In genomic region chr6:125597716-125598115, GRCm38 (mm10) we compare ENCODE assay signal across 27 mouse cellular contexts. TPM values are rescaled to one million over a fixed set of nuclear protein-coding genes. Genes with fewer than 3 reads are reported as not detected.
DNase-seq lines count a peak whose midpoint lies in the region; ATAC-seq and TF ChIP-seq lines count a peak whose summit lies in the region.
"Had no signal": no experiment of that assay in that cellular context is flagged by ENCODE, and none has a peak within 500 bp of the region (broad histone marks: within the 10 kb centered on the region; RNA-seq: fewer than 3 reads in every experiment).

No protein-coding gene starts in this region.

- no peak for TF ChIP-seq EP300 in lung, postnatal 0 days (IDR thresholded peaks at IDR 0.05)

- no peak overlapping the region for H3K4me3 ChIP-seq in gastrocnemius, adult 2 months
- H3K4me3 ChIP-seq in hindbrain, embryonic 10.5 days, result no peak overlapping the region
- no peak overlapping the region for H3K4me3 ChIP-seq in hindbrain, embryonic 16.5 days (ENCODE audit: low read length)
- H3K4me3 ChIP-seq in lung, embryonic 15.5 days, result no peak overlapping the region
- H3K4me3 ChIP-seq in lung, postnatal 0 days (ENCODE audit: low read depth, low read length), result no peak overlapping the region
- H3K4me3 ChIP-seq: embryonic facial prominence, embryonic 12.5 days; embryonic facial prominence, embryonic 15.5 days; forebrain, embryonic 12.5 days; forebrain, embryonic 15.5 days; heart, adult 2 months; heart, embryonic 12.5 days; heart, embryonic 15.5 days; hindbrain, embryonic 12.5 days; hindbrain, embryonic 15.5 days; intestine, embryonic 15.5 days had no signal

- no peak overlapping the region for H3K9ac ChIP-seq in hindbrain, embryonic 16.5 days (ENCODE audit: low read depth, low read length)
- no peak overlapping the region for H3K9ac ChIP-seq in lung, embryonic 15.5 days
- H3K9ac ChIP-seq in lung, postnatal 0 days (replicated peaks; ENCODE audit: low read depth), result no peak overlapping the region
- H3K9ac ChIP-seq: embryonic facial prominence, embryonic 12.5 days; embryonic facial prominence, embryonic 15.5 days; forebrain, embryonic 12.5 days; forebrain, embryonic 15.5 days; heart, embryonic 12.5 days; heart, embryonic 15.5 days; hindbrain, embryonic 12.5 days; hindbrain, embryonic 15.5 days; intestine, embryonic 15.5 days had no signal

- peaks cover 32% of the 10 kb centered on the region for H3K27me3 ChIP-seq in hindbrain, embryonic 10.5 days (ENCODE audit: insufficient read depth, poor library complexity, severe bottlenecking)
- H3K27me3 ChIP-seq in hindbrain, embryonic 16.5 days (replicated peaks; ENCODE audit: control insufficient read depth, insufficient read depth, low read length), result no peaks in the 10 kb centered on the region
- 0 out of 2 replicates have a peak, but pooled peaks cover 4% of the 10 kb centered on the region for H3K27me3 ChIP-seq in lung, embryonic 15.5 days
- H3K27me3 ChIP-seq in lung, postnatal 0 days (replicated peaks; ENCODE audit: insufficient read depth, low read length), result no peaks in the 10 kb centered on the region
- H3K27me3 ChIP-seq: embryonic facial prominence, embryonic 12.5 days; embryonic facial prominence, embryonic 15.5 days; forebrain, embryonic 15.5 days; hindbrain, embryonic 15.5 days; intestine, embryonic 15.5 days; Patski had no signal

- WGBS in hindbrain, embryonic 10.5 days, result 80% methylated on average over 4 of the region's 4 CpGs
- WGBS in hindbrain, embryonic 16.5 days, result 58% methylated on average over 4 of the region's 4 CpGs
- WGBS in lung, embryonic 15.5 days, result 69% methylated on average over 4 of the region's 4 CpGs
- WGBS in lung, postnatal 0 days, result 80% methylated on average over 4 of the region's 4 CpGs

- TF ChIP-seq CTCF in gastrocnemius, adult 2 months (IDR thresholded peaks at IDR 0.05), result no peak
- TF ChIP-seq CTCF in lung, postnatal 0 days (IDR thresholded peaks at IDR 0.05), result no peak

- H3K36me3 ChIP-seq in hindbrain, embryonic 10.5 days, result no peaks in the 10 kb centered on the region
- no peaks in the 10 kb centered on the region for H3K36me3 ChIP-seq in hindbrain, embryonic 16.5 days (ENCODE audit: control insufficient read depth, insufficient read depth, low read length)
- no peaks in the 10 kb centered on the region for H3K36me3 ChIP-seq in lung, embryonic 15.5 days
- no peaks in the 10 kb centered on the region for H3K36me3 ChIP-seq in lung, postnatal 0 days (ENCODE audit: insufficient read depth, low read length)
- H3K36me3 ChIP-seq: embryonic facial prominence, embryonic 12.5 days; embryonic facial prominence, embryonic 15.5 days; forebrain, embryonic 12.5 days; forebrain, embryonic 15.5 days; G1E; heart, embryonic 12.5 days; heart, embryonic 15.5 days; hindbrain, embryonic 12.5 days; hindbrain, embryonic 15.5 days; intestine, embryonic 15.5 days had no signal

- no peak for ATAC-seq in hindbrain, embryonic 16.5 days
- ATAC-seq in lung, embryonic 15.5 days (ENCODE audit: borderline replicate concordance, extremely low read depth, low FRiP score, low TSS enrichment), result no peak
- no peak for ATAC-seq in lung, postnatal 0 days
- ATAC-seq: forebrain, embryonic 15.5 days; intestine, embryonic 15.5 days; Patski had no signal

- H3K4me2 ChIP-seq in hindbrain, embryonic 16.5 days (ENCODE audit: low read length), result no peak overlapping the region
- no peak overlapping the region for H3K4me2 ChIP-seq in lung, embryonic 15.5 days
- no peak overlapping the region for H3K4me2 ChIP-seq in lung, postnatal 0 days (replicated peaks; ENCODE audit: low read depth, low read length)
- H3K4me2 ChIP-seq: embryonic facial prominence, embryonic 12.5 days; embryonic facial prominence, embryonic 15.5 days; forebrain, embryonic 12.5 days; forebrain, embryonic 15.5 days; heart, embryonic 12.5 days; heart, embryonic 15.5 days; hindbrain, embryonic 12.5 days; hindbrain, embryonic 15.5 days; intestine, embryonic 15.5 days had no signal

- DNase-seq in gastrocnemius, adult 2 months, result no peak
- DNase-seq in gastrocnemius, postnatal 4 days (ENCODE audit: low spot score in 2 of 2), result no peak
- no peak for DNase-seq in hindbrain, embryonic 10.5 days (ENCODE audit: low spot score)
- no peak for DNase-seq in lung, postnatal 0 days (ENCODE audit: low spot score)
- no peak for DNase-seq in right cerebral cortex, adult 18-20 months
- DNase-seq: adrenal gland, postnatal 10 days; B cell, adult 2 months; cerebellum, adult 18-20 months; cerebellum, adult 9-10 months; cerebellum, postnatal 14 days; gastrocnemius, postnatal 14 days; heart, postnatal 36 days had no signal

- no peaks in the 10 kb centered on the region for H3K9me3 ChIP-seq in hindbrain, embryonic 10.5 days
- no peaks in the 10 kb centered on the region for H3K9me3 ChIP-seq in hindbrain, embryonic 16.5 days (ENCODE audit: control insufficient read depth, low read length)
- H3K9me3 ChIP-seq in lung, embryonic 15.5 days, result no peaks in the 10 kb centered on the region
- no peaks in the 10 kb centered on the region for H3K9me3 ChIP-seq in lung, postnatal 0 days (ENCODE audit: low read length)
- H3K9me3 ChIP-seq: embryonic facial prominence, embryonic 12.5 days; embryonic facial prominence, embryonic 15.5 days; forebrain, embryonic 12.5 days; forebrain, embryonic 15.5 days; heart, embryonic 12.5 days; heart, embryonic 15.5 days; hindbrain, embryonic 12.5 days; hindbrain, embryonic 15.5 days; intestine, embryonic 15.5 days had no signal

- H3K4me1 ChIP-seq in hindbrain, embryonic 10.5 days (replicated peaks), result peaks cover 29% of the 10 kb centered on the region
- no peaks in the 10 kb centered on the region; the same call in 1 of the 2 replicates for H3K4me1 ChIP-seq in hindbrain, embryonic 16.5 days (ENCODE audit: control insufficient read depth, insufficient read depth, low read depth, low read length)
- peaks cover 7% of the 10 kb centered on the region for H3K4me1 ChIP-seq in lung, embryonic 15.5 days
- 0 out of 2 replicates have a peak, but pooled peaks cover 3% of the 10 kb centered on the region for H3K4me1 ChIP-seq in lung, postnatal 0 days (ENCODE audit: insufficient read depth, low read depth, low read length)
- H3K4me1 ChIP-seq: forebrain, embryonic 15.5 days; heart, embryonic 15.5 days; hindbrain, embryonic 15.5 days had no signal

- intact Hi-C loops in gastrocnemius, adult 2 months (cut with DNase I), result no loop called here

- H3K27ac ChIP-seq in gastrocnemius, adult 2 months, result peak overlapping the region; percentile 35; the same call in 1 of the 2 replicates
- H3K27ac ChIP-seq in hindbrain, embryonic 10.5 days, result peak overlapping the region; percentile 50
- H3K27ac ChIP-seq in hindbrain, embryonic 16.5 days (ENCODE audit: low read depth, low read length), result no peak overlapping the region
- H3K27ac ChIP-seq in lung, embryonic 15.5 days, result 0 out of 2 replicates have a peak overlapping the region, but pooled peaks have one; percentile 11
- no peak overlapping the region for H3K27ac ChIP-seq in lung, postnatal 0 days (ENCODE audit: low read length)
- H3K27ac ChIP-seq: embryonic facial prominence, embryonic 12.5 days; embryonic facial prominence, embryonic 15.5 days; forebrain, embryonic 12.5 days; forebrain, embryonic 15.5 days; heart, adult 2 months; hindbrain, embryonic 12.5 days; hindbrain, embryonic 15.5 days; intestine, embryonic 15.5 days had no signal

RNA-seq across cellular contexts. Expression of gene Vwf, which starts 51.1 kb away (rescaled TPM):
- total RNA-seq in gastrocnemius, adult 2 months (2021), result 10 to 100 TPM; 12.5 to 15.3 TPM
- 10 to 100 TPM; 26.3 to 26.7 TPM for total RNA-seq in gastrocnemius, postnatal 4 days (2021)
- polyA plus RNA-seq in hindbrain, embryonic 10.5 days (2016; fragmentation: Nextera tagmentation; extraction: Ambion mirVana), result 3.9 and 7.1 TPM in 2 replicates
- 9.7 and 12.9 TPM in 2 replicates for polyA plus RNA-seq in hindbrain, embryonic 16.5 days (2015; fragmentation: Nextera tagmentation; extraction: Ambion mirVana)
- polyA plus RNA-seq in lung, embryonic 15.5 days (2015; fragmentation: Nextera tagmentation; extraction: Ambion mirVana), result 19.1 and 20.8 TPM in 2 replicates
- 42.4 and 55.6 TPM in 2 replicates for polyA plus RNA-seq in lung, postnatal 0 days (2015; fragmentation: Nextera tagmentation; extraction: Ambion mirVana)
- total RNA-seq: CH12.LX had no signal

Comparison
In these comparisons a context has a peak if more than half of its experiments do, and no peak if none do; other contexts are left out.
1. H3K27ac ChIP-seq: peak in gastrocnemius, adult 2 months (single experiment), hindbrain, embryonic 10.5 days (single experiment) and lung, embryonic 15.5 days (single experiment); none in hindbrain, embryonic 16.5 days (single experiment) and lung, postnatal 0 days (single experiment).